Mouse (Mus musculus) embryonic facial prominence, embryonic 11.5 days (tissue): ENCODE results near the gene Oaz3. TPM values are rescaled to one million over a fixed set of nuclear protein-coding genes. Genes with fewer than 3 reads are reported as not detected.

Source experiments
- ATAC-seq: fragments of 200-750 bp; cut with Nextera tagmentation; replicated peaks from 2 replicates; pipeline ENCODE4 v1.8.0; 2017; ENCODE audit warnings: low read depth; ENCODE audit not compliant: insufficient number of reproducible peaks, low FRiP score, low TSS enrichment
- DNase-seq: peaks from one replicate; pipeline ENCODE4 v3.0.0-alpha.2; 2015; ENCODE audit warnings: low spot score
- H3K27ac ChIP-seq: fragments of 300-500 bp; sonication (generic); replicated peaks from 2 replicates; pipeline ENCODE4 v1.5.1; 2014; ENCODE audit warnings: mild to moderate bottlenecking, low read depth, low read length, control low read depth
- H3K27me3 ChIP-seq: fragments of 300-500 bp; sonication (generic); 2 replicates; pipeline ENCODE4 v1.6.1; 2014; ENCODE audit warnings: mild to moderate bottlenecking, low read length, moderate library complexity, mixed read lengths; ENCODE audit not compliant: control insufficient read depth, insufficient read depth
- H3K36me3 ChIP-seq: fragments of 300-500 bp; sonication (generic); replicated peaks from 2 replicates; pipeline ENCODE4 v1.6.1; 2014; ENCODE audit warnings: low read depth, mild to moderate bottlenecking, low read length, moderate library complexity, mixed read lengths; ENCODE audit not compliant: control insufficient read depth, insufficient read depth
- H3K4me1 ChIP-seq: fragments of 300-500 bp; sonication (generic); 2 replicates; pipeline ENCODE4 v1.6.1; 2014; ENCODE audit warnings: low read length, mixed read lengths; ENCODE audit not compliant: control insufficient read depth, insufficient read depth
- H3K4me2 ChIP-seq: fragments of 300-500 bp; sonication (generic); 2 replicates; pipeline ENCODE4 v1.6.1; 2014; ENCODE audit warnings: low read depth, mild to moderate bottlenecking, control low read depth, low read length, moderate library complexity
- H3K4me3 ChIP-seq: fragments of 300-500 bp; sonication (generic); 2 replicates; pipeline ENCODE4 v1.5.1; 2014; ENCODE audit warnings: low read depth, low read length, control low read depth
- H3K9ac ChIP-seq: fragments of 300-500 bp; sonication (generic); replicated peaks from 2 replicates; pipeline ENCODE4 v1.6.1; 2014; ENCODE audit warnings: mild to moderate bottlenecking, control low read depth, low read length
- H3K9me3 ChIP-seq: fragments of 300-500 bp; sonication (generic); replicated peaks from 2 replicates; pipeline ENCODE4 v1.6.1; 2016; ENCODE audit warnings: mild to moderate bottlenecking, low read length, inconsistent platforms, mixed read lengths; ENCODE audit not compliant: control insufficient read depth
- WGBS: fragments of 180-500 bp; shearing (Covaris S2); extraction: QIAGEN DNeasy Blood & Tissue Kit; methylation state at CpG from one replicate; pipeline ENCODE4 v1.1.7; 2014; 5-methylcytosine and 5-hydroxymethylcytosine counted together
- polyA plus RNA-seq: library from polyadenylated mRNA; unstranded; fragments of >200 nt; fragmentation: Nextera tagmentation; extraction: Ambion mirVana; gene quantifications from 2 replicates; pipeline ENCODE4 v1.2.1, GENCODE M21; 2014

Gene Oaz3
- polyA plus RNA-seq, 1 experiment from 2014 or later, result not detected

GRCm38 (mm10) chr3:94449377-94449776 is 5.7 kb upstream of the Oaz3 start:
- Histone ChIP-seq H3K9ac (no peak overlapping the region), H3K4me3 (no peak overlapping the region), H3K27ac (no peak overlapping the region), H3K9me3 (no peaks in the 10 kb centered on the region), H3K4me2 (no peak overlapping the region), H3K36me3 (peaks cover 8% of the 10 kb centered on the region), H3K27me3 (no peaks in the 10 kb centered on the region), H3K4me1 (no peaks in the 10 kb centered on the region)
- 94% methylated on average over 2 of the region's 2 CpGs for WGBS
- ATAC-seq, result no peak
- DNase-seq, result no peak

GRCm38 (mm10) chr3:94442951-94443596 is 641 bp downstream of the Oaz3 start, which contains the start of gene Mrpl9:
Mrpl9 (plus strand) TSS chr3:94443318.
- under 1% methylated on average over 37 of the region's 39 CpGs for WGBS
- H3K9ac ChIP-seq, result peak within 1 kb of the TSS; percentile 89
- peak; percentile 98 for ATAC-seq

GRCm38 (mm10) chr3:94441182-94441581 is 2.5 kb downstream of the Oaz3 start:
- Histone ChIP-seq H3K36me3 (no peaks in the 10 kb centered on the region), H3K27ac (no peak overlapping the region), H3K4me1 (no peaks in the 10 kb centered on the region), H3K9me3 (no peaks in the 10 kb centered on the region), H3K27me3 (no peaks in the 10 kb centered on the region), H3K4me2 (no peak overlapping the region), H3K9ac (no peak overlapping the region), H3K4me3 (no peak overlapping the region)
- no peak for DNase-seq
- 42% methylated on average over 3 of the region's 3 CpGs for WGBS
- no peak for ATAC-seq

More at GRCm38 (mm10) chr3:94442951-94443596, 641 bp downstream of the Oaz3 start, which contains the start of gene Mrpl9:
- DNase-seq, result peak; percentile 96
- Histone ChIP-seq H3K4me3 (peak within 1 kb of the TSS; percentile 91), H3K27me3 (no peaks in the 10 kb centered on the region), H3K9me3 (no peaks in the 10 kb centered on the region), H3K27ac (no peak within 1 kb of the TSS; the same call in 1 of the 2 replicates), H3K4me1 (no peaks in the 10 kb centered on the region), H3K4me2 (peak within 1 kb of the TSS; percentile 83), H3K36me3 (peaks cover 7% of the 10 kb centered on the region)

GRCm38 (mm10) chr3:94436420-94436819 is 7.3 kb downstream of the Oaz3 start:
- DNase-seq (no peak), ATAC-seq (no peak)
- no peaks in the 10 kb centered on the region for H3K4me1 ChIP-seq
- H3K36me3 ChIP-seq, result no peaks in the 10 kb centered on the region
- 76% methylated on average over 9 of the region's 9 CpGs for WGBS
- H3K4me2 ChIP-seq, result no peak overlapping the region
- no peak overlapping the region for H3K9ac ChIP-seq
- no peaks in the 10 kb centered on the region for H3K9me3 ChIP-seq
- H3K27ac ChIP-seq, result no peak overlapping the region
- no peak overlapping the region for H3K4me3 ChIP-seq
- H3K27me3 ChIP-seq, result no peaks in the 10 kb centered on the region

- no peaks in the 10 kb centered on the region for H3K36me3 ChIP-seq
- H3K9me3 ChIP-seq, result no peaks in the 10 kb centered on the region
- 82% methylated on average over 2 of the region's 2 CpGs for WGBS
- H3K9ac ChIP-seq, result no peak overlapping the region
- no peak overlapping the region for H3K27ac ChIP-seq
- no peaks in the 10 kb centered on the region for H3K27me3 ChIP-seq
- DNase-seq, result no peak
- no peak overlapping the region for H3K4me3 ChIP-seq
- no peak overlapping the region for H3K4me2 ChIP-seq
- no peaks in the 10 kb centered on the region for H3K4me1 ChIP-seq
- ATAC-seq, result no peak
These were observed 9.4 kb downstream of the Oaz3 start for GRCm38 (mm10) chr3:94434305-94434704.

- no peaks in the 10 kb centered on the region for H3K36me3 ChIP-seq
- H3K9me3 ChIP-seq, result no peaks in the 10 kb centered on the region
- no peak overlapping the region for H3K27ac ChIP-seq
- H3K4me1 ChIP-seq, result no peaks in the 10 kb centered on the region
- H3K4me2 ChIP-seq, result no peak overlapping the region
- no peaks in the 10 kb centered on the region for H3K27me3 ChIP-seq
- WGBS, result 75% methylated on average over 2 of the region's 2 CpGs
- ATAC-seq (no peak), DNase-seq (no peak)
- H3K4me3 ChIP-seq, result no peak overlapping the region
- no peak overlapping the region for H3K9ac ChIP-seq
These were observed 12.7 kb downstream of the Oaz3 start for GRCm38 (mm10) chr3:94430980-94431379.

- Histone ChIP-seq H3K4me1 (no peaks in the 10 kb centered on the region), H3K27ac (no peak within 1 kb of the TSS), H3K36me3 (no peaks in the 10 kb centered on the region), H3K9me3 (no peaks in the 10 kb centered on the region), H3K4me2 (peak within 1 kb of the TSS; percentile 87), H3K4me3 (peak within 1 kb of the TSS; percentile 43), H3K27me3 (no peaks in the 10 kb centered on the region), H3K9ac (peak within 1 kb of the TSS; percentile 52)
- 12% methylated on average over 51 of the region's 52 CpGs for WGBS
- peak; percentile 100 for ATAC-seq
- DNase-seq, result peak; percentile 98
These were observed 30.6 kb downstream of the Oaz3 start, which contains the start of gene Tdrkh for GRCm38 (mm10) chr3:94413031-94413679. Tdrkh (plus strand) TSS chr3:94413273.

- DNase-seq (no peak), ATAC-seq (peak; percentile 51; the same call in 1 of the 2 replicates)
- peak overlapping the region; percentile 87 for H3K4me2 ChIP-seq
- no peaks in the 10 kb centered on the region for H3K27me3 ChIP-seq
- no peaks in the 10 kb centered on the region for H3K9me3 ChIP-seq
- no peaks in the 10 kb centered on the region for H3K4me1 ChIP-seq
- H3K4me3 ChIP-seq, result peak overlapping the region; percentile 43
- 13% methylated on average over 25 of the region's 25 CpGs for WGBS
- H3K27ac ChIP-seq, result no peak overlapping the region
- H3K9ac ChIP-seq, result peak overlapping the region; percentile 39
- no peaks in the 10 kb centered on the region for H3K36me3 ChIP-seq
These were observed 31.2 kb downstream of the Oaz3 start for GRCm38 (mm10) chr3:94412530-94412929.
